Mouse (Mus musculus) frontal cortex, postnatal 10 days (tissue): Measurements from ENCODE around the gene Commd8.

ENCODE experiments used
- DNase-seq, 2 experiments: peaks; one replicate each; pipeline ENCODE4 v3.0.0; 2022; ENCODE audit warnings: low spot score in 2 of 2, mixed read lengths in 1 of 2

Gene Commd8

GRCm38 (mm10) chr5:72167594-72168284, at the start of gene Commd8:
Gene Commd8, minus strand, starts transcription at chr5:72168189.
- peak; percentile 94 for DNase-seq

- no peak for DNase-seq
Observed at GRCm38 (mm10) chr5:72211741-72212140, 43.8 kb upstream of the Commd8 start.

- no peak for DNase-seq
Observed at GRCm38 (mm10) chr5:72210812-72211139, 42.8 kb upstream of the Commd8 start.

GRCm38 (mm10) chr5:72210123-72210811, 42.3 kb upstream of the Commd8 start:
- no peak for DNase-seq

GRCm38 (mm10) chr5:72208515-72208914, 40.5 kb upstream of the Commd8 start:
- no peak for DNase-seq

GRCm38 (mm10) chr5:72205271-72205670, 37.3 kb upstream of the Commd8 start:
- no peak for DNase-seq

GRCm38 (mm10) chr5:72204507-72204906, 36.5 kb upstream of the Commd8 start:
- DNase-seq: no peak

GRCm38 (mm10) chr5:72203734-72204073, 35.7 kb upstream of the Commd8 start:
- no peak for DNase-seq

GRCm38 (mm10) chr5:72203028-72203733, 35.2 kb upstream of the Commd8 start:
- DNase-seq: peak; percentile 68 to 82

GRCm38 (mm10) chr5:72202016-72202415, 34.0 kb upstream of the Commd8 start:
- no peak for DNase-seq

GRCm38 (mm10) chr5:72201600-72201999, 33.6 kb upstream of the Commd8 start:
- peak in 1 of 2 experiments; percentile 26 for DNase-seq

- no peak for DNase-seq
Observed at GRCm38 (mm10) chr5:72195442-72195841, 27.5 kb upstream of the Commd8 start.

- DNase-seq: no peak
Observed at GRCm38 (mm10) chr5:72191932-72192331, 23.9 kb upstream of the Commd8 start.

- no peak for DNase-seq
Observed at GRCm38 (mm10) chr5:72191154-72191553, 23.2 kb upstream of the Commd8 start.

- DNase-seq: no peak
Observed at GRCm38 (mm10) chr5:72184437-72185100, 16.6 kb upstream of the Commd8 start.

- DNase-seq: no peak
Observed at GRCm38 (mm10) chr5:72183929-72184328, 15.9 kb upstream of the Commd8 start.

- no peak for DNase-seq
Observed at GRCm38 (mm10) chr5:72182804-72183203, 14.8 kb upstream of the Commd8 start.

- no peak for DNase-seq
Observed at GRCm38 (mm10) chr5:72181194-72181593, 13.2 kb upstream of the Commd8 start.

- DNase-seq: no peak
Observed at GRCm38 (mm10) chr5:72175530-72175929, 7.5 kb upstream of the Commd8 start.

- no peak for DNase-seq
Observed at GRCm38 (mm10) chr5:72175050-72175449, 7.1 kb upstream of the Commd8 start.

- DNase-seq: no peak
Observed at GRCm38 (mm10) chr5:72173521-72173920, 5.5 kb upstream of the Commd8 start.

- DNase-seq: no peak
Observed at GRCm38 (mm10) chr5:72172675-72173074, 4.7 kb upstream of the Commd8 start.
